Mouse (Mus musculus) CH12.LX (cell line): ENCODE data around the gene Gm11939. TPM values are rescaled to one million over a fixed set of nuclear protein-coding genes. Genes with fewer than 3 reads are reported as not detected.

Source experiments
- DNase-seq: peaks from one replicate; pipeline ENCODE4 v3.0.0-alpha.2; 2013; ENCODE audit errors: extremely low read depth
- H3K27ac ChIP-seq: 2 replicates; pipeline ENCODE4 v1.5.1; 2012; ENCODE audit warnings: low read depth, mild to moderate bottlenecking, control low read depth, moderate library complexity; ENCODE audit not compliant: insufficient read depth
- H3K27me3 ChIP-seq: replicated peaks from 2 replicates; pipeline ENCODE3; 2012; ENCODE audit warnings: inconsistent platforms
- H3K36me3 ChIP-seq, 2 experiments: replicated peaks in 1 of 2; 2 replicates each; pipeline versions ENCODE3 to v1.6.1; 2012; ENCODE audit warnings: inconsistent platforms in 1 of 2, low read length in 1 of 2, mild to moderate bottlenecking in 1 of 2, mixed read lengths in 1 of 2, moderate library complexity in 1 of 2; ENCODE audit not compliant: control insufficient read depth in 1 of 2, insufficient read depth in 1 of 2
- H3K4me1 ChIP-seq, 2 experiments: 2 replicates each; pipeline ENCODE4 v1.6.1; 2012; ENCODE audit warnings: inconsistent platforms in 1 of 2, moderate library complexity in 1 of 2; ENCODE audit not compliant: insufficient read depth in 2 of 2, control insufficient read depth in 1 of 2
- H3K4me2 ChIP-seq: 2 replicates; pipeline ENCODE4 v1.6.1; 2012; ENCODE audit warnings: low read depth, mild to moderate bottlenecking, control low read depth; ENCODE audit not compliant: poor library complexity, insufficient read depth, severe bottlenecking
- H3K4me3 ChIP-seq, 3 experiments: fragments of 150-350 bp in 1 of 3; sonication (generic) in 1 of 3; replicated peaks in 1 of 3; 2 replicates each; pipeline versions ENCODE3 to v1.5.1; 2011 to 2012; ENCODE audit warnings: low read depth in 2 of 3, low read length in 2 of 3, mild to moderate bottlenecking in 2 of 3, moderate library complexity in 2 of 3, control low read depth in 1 of 3, improper control_type of control experiment in 1 of 3, inconsistent platforms in 1 of 3, mixed read lengths in 1 of 3; ENCODE audit not compliant: poor library complexity in 1 of 3
- H3K79me2 ChIP-seq: replicated peaks from 2 replicates; pipeline ENCODE4 v1.6.1; 2012; ENCODE audit warnings: mild to moderate bottlenecking, moderate library complexity; ENCODE audit not compliant: control insufficient read depth, poor library complexity, insufficient read depth, severe bottlenecking; ENCODE audit errors: extremely low read depth
- H3K9ac ChIP-seq: 2 replicates; pipeline ENCODE4 v1.6.1; 2012; ENCODE audit warnings: low read depth, mild to moderate bottlenecking, control low read depth, moderate library complexity; ENCODE audit not compliant: insufficient read depth
- H3K9me3 ChIP-seq: replicated peaks from 2 replicates; pipeline ENCODE3; 2012; ENCODE audit warnings: low read length, inconsistent platforms, mixed read lengths
- BHLHE40 ChIP-seq: IDR thresholded peaks from 2 replicates; pipeline ENCODE4 v1.6.1; 2011; ENCODE audit warnings: mild to moderate bottlenecking, low read depth, low read length, improper control_type of control experiment
- CHD2 ChIP-seq: IDR thresholded peaks from 2 replicates; pipeline ENCODE4 v1.6.1; 2011; ENCODE audit warnings: low read length, improper control_type of control experiment
- ELF1 ChIP-seq: IDR thresholded peaks from 2 replicates; pipeline ENCODE4 v1.6.1; 2014; ENCODE audit warnings: low read depth, mild to moderate bottlenecking, inconsistent platforms, low read length, improper control_type of control experiment
- HCFC1 ChIP-seq: IDR thresholded peaks from 2 replicates; pipeline ENCODE4 v1.6.1; 2012; ENCODE audit warnings: low read depth, mild to moderate bottlenecking, inconsistent platforms, low read length, improper control_type of control experiment
- IRF4 ChIP-seq: IDR thresholded peaks from 2 replicates; pipeline ENCODE4 v1.6.1; 2014; ENCODE audit warnings: low read depth, mild to moderate bottlenecking, inconsistent platforms, low read length, improper control_type of control experiment
- KAT2A ChIP-seq: IDR thresholded peaks from 2 replicates; pipeline ENCODE4 v1.6.1; 2012; ENCODE audit warnings: low read length, improper control_type of control experiment, inconsistent platforms; ENCODE audit not compliant: insufficient replicate concordance
- MAFK ChIP-seq: IDR thresholded peaks from 2 replicates; pipeline ENCODE4 v1.6.1; 2011; ENCODE audit warnings: low read length, improper control_type of control experiment; ENCODE audit not compliant: insufficient replicate concordance
- NELFE ChIP-seq: IDR thresholded peaks from 2 replicates; pipeline ENCODE4 v1.6.1; 2011; ENCODE audit warnings: low read depth, low read length, improper control_type of control experiment
- POLR2A ChIP-seq: IDR thresholded peaks from 2 replicates; pipeline ENCODE4 v1.6.1; 2011; ENCODE audit warnings: low read depth, mild to moderate bottlenecking, improper control_type of control experiment, low read length
- POLR2AphosphoS2 ChIP-seq: IDR thresholded peaks from 2 replicates; pipeline ENCODE4 v1.6.1; 2011; ENCODE audit warnings: low read depth, low read length, improper control_type of control experiment
- RAD21 ChIP-seq: IDR thresholded peaks from 2 replicates; pipeline ENCODE4 v1.6.1; 2011; ENCODE audit warnings: low read depth, mild to moderate bottlenecking, low read length, improper control_type of control experiment, moderate library complexity
- SIN3A ChIP-seq: IDR thresholded peaks from 2 replicates; pipeline ENCODE4 v1.6.1; 2012; ENCODE audit warnings: low read length, improper control_type of control experiment, inconsistent platforms
- TCF12 ChIP-seq: IDR thresholded peaks from 2 replicates; pipeline ENCODE4 v1.6.1; 2014; ENCODE audit warnings: low read depth, mild to moderate bottlenecking, inconsistent platforms, low read length, improper control_type of control experiment
- ZMIZ1 ChIP-seq: IDR thresholded peaks from 2 replicates; pipeline ENCODE4 v1.6.1; 2012; ENCODE audit warnings: low read depth, mild to moderate bottlenecking, inconsistent platforms, low read length, improper control_type of control experiment
- ZNF384 ChIP-seq: IDR thresholded peaks from 2 replicates; pipeline ENCODE4 v1.6.1; 2012; ENCODE audit warnings: low read depth, low read length, improper control_type of control experiment, inconsistent platforms
- dilution Hi-C: fragments of 300-500 bp; cut with MboI; formaldehyde crosslinking; loops from 2 replicates; pipeline ENCODE4 v1.14.3; 2020; ENCODE audit warnings: low sequenced_read_pairs; ENCODE audit not compliant: extremely low pct_unique_long_range_greater_than_20kb, extremely low pct_ligation_motif_present
- in situ Hi-C: fragments of 300-500 bp; cut with MboI; formaldehyde crosslinking; loops from 3 replicates; pipeline ENCODE4 v1.14.3; 2019; ENCODE audit warnings: low sequenced_read_pairs, low pct_ligation_motif_present, low pct_unique_long_range_greater_than_20kb, mixed read lengths
- polyA plus RNA-seq: library from polyadenylated mRNA; unstranded; fragments of >175 nt; gene quantifications from 2 replicates; pipeline ENCODE4 v1.2.1, GENCODE M21; 2012; ENCODE audit warnings: low read depth; ENCODE audit not compliant: insufficient read length
- total RNA-seq, 2 experiments: library from RNA; depleted of rRNA; stranded (reverse); fragments of 300-350 nt in 1 of 2; fragments of >200 nt in 1 of 2; gene quantifications; 2 replicates each; pipeline ENCODE4 v1.2.3; 2012 to 2014

Gm11939 gene
- total and polyA plus RNA-seq, 3 experiments, result not detected

DNA sequence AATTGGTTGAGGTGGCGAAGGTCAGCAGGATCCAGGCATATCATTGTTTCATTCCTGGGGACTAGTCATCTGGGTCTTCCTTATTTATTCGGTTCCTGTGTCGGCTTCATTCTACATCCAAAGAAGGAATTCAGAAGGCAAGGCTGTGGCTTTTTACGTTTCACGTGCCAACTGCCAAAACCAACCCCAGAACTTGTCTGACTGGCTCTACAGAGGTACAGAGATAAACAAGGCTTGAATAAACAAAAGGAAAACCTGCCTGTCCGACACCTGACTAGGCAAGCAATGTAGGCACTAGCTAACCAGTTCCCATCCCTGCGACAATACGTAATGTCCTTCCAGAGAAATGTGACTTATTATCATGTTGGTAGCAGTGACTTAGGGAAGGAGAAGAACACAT is 45.2 kb downstream of the Gm11939 start:
- Histone ChIP-seq H3K79me2 (no peaks in the 10 kb centered on the region), H3K9ac (no peak overlapping the region), H3K4me3 (no peak overlapping the region), H3K27me3 (peaks cover 98% of the 10 kb centered on the region), H3K27ac (no peak overlapping the region), H3K36me3 (no peaks in the 10 kb centered on the region), H3K4me1 (no peaks in the 10 kb centered on the region), H3K4me2 (no peak overlapping the region), H3K9me3 (no peaks in the 10 kb centered on the region)
- no peak for DNase-seq
- dilution Hi-C loops, result no loop called here
- in situ Hi-C loops, result no loop called here
- no peak for TF ChIP-seq POLR2AphosphoS2
- no peak for TF ChIP-seq IRF4
- TF ChIP-seq NELFE, result no peak
- no peak for TF ChIP-seq KAT2A
- no peak for TF ChIP-seq MAFK
- TF ChIP-seq TCF12, result no peak
- no peak for TF ChIP-seq SIN3A
- no peak for TF ChIP-seq HCFC1
- no peak for TF ChIP-seq CHD2
- no peak for TF ChIP-seq POLR2A
- TF ChIP-seq ZNF384, result no peak
- no peak for TF ChIP-seq BHLHE40
- TF ChIP-seq ZMIZ1, result no peak
- TF ChIP-seq ELF1, result no peak
- no peak for TF ChIP-seq RAD21

Other genes starting within 250 kb of the Gm11939 start
Only the 20 nearest of the 35 such genes appear.
- gene Krt23, start 66.3 kb downstream of the Gm11939 start, total RNA-seq (2012; rRNA removed), result not detected in 2 replicates
- gene Krt23, start 66.3 kb downstream of the Gm11939 start, total RNA-seq (2014; rRNA removed), result not detected in 2 replicates
- gene Krt23, start 66.3 kb downstream of the Gm11939 start, polyA plus RNA-seq, result not detected in 2 replicates
- gene Krt39, start 38.1 kb downstream of the Gm11939 start, total RNA-seq (2012; rRNA removed), result not detected in 2 replicates
- gene Krt39, start 38.1 kb downstream of the Gm11939 start, total RNA-seq (2014; rRNA removed), result not detected in 2 replicates
- gene Krt39, start 38.1 kb downstream of the Gm11939 start, polyA plus RNA-seq, result not detected in 2 replicates
- gene Krt40, start 16.3 kb downstream of the Gm11939 start, total RNA-seq (2012; rRNA removed), result not detected in 2 replicates
- not detected in 2 replicates for gene Krt40, start 16.3 kb downstream of the Gm11939 start, total RNA-seq (2014; rRNA removed)
- not detected in 2 replicates for gene Krt40, start 16.3 kb downstream of the Gm11939 start, polyA plus RNA-seq
- not detected in 2 replicates for gene Krtap3-3, start 8.6 kb downstream of the Gm11939 start, total RNA-seq (2012; rRNA removed)
- gene Krtap3-3, start 8.6 kb downstream of the Gm11939 start, total RNA-seq (2014; rRNA removed), result not detected in 2 replicates
- not detected in 2 replicates for gene Krtap3-3, start 8.6 kb downstream of the Gm11939 start, polyA plus RNA-seq
- gene Krtap3-2, start 2.6 kb downstream of the Gm11939 start, total RNA-seq (2012; rRNA removed), result not detected in 2 replicates
- not detected in 2 replicates for gene Krtap3-2, start 2.6 kb downstream of the Gm11939 start, total RNA-seq (2014; rRNA removed)
- not detected in 2 replicates for gene Krtap3-2, start 2.6 kb downstream of the Gm11939 start, polyA plus RNA-seq
- not detected in 2 replicates for gene Krtap3-1, start 7.2 kb upstream of the Gm11939 start, total RNA-seq (2012; rRNA removed)
- gene Krtap3-1, start 7.2 kb upstream of the Gm11939 start, total RNA-seq (2014; rRNA removed), result not detected in 2 replicates
- not detected in 2 replicates for gene Krtap3-1, start 7.2 kb upstream of the Gm11939 start, polyA plus RNA-seq
- gene Krtap1-5, start 21.6 kb upstream of the Gm11939 start, total RNA-seq (2012; rRNA removed), result not detected in 2 replicates
- not detected in 2 replicates for gene Krtap1-5, start 21.6 kb upstream of the Gm11939 start, total RNA-seq (2014; rRNA removed)
- not detected in 2 replicates for gene Krtap1-5, start 21.6 kb upstream of the Gm11939 start, polyA plus RNA-seq
- not detected in 2 replicates for gene Krtap1-4, start 24.2 kb upstream of the Gm11939 start, total RNA-seq (2012; rRNA removed)
- not detected in 2 replicates for gene Krtap1-4, start 24.2 kb upstream of the Gm11939 start, total RNA-seq (2014; rRNA removed)
- gene Krtap1-4, start 24.2 kb upstream of the Gm11939 start, polyA plus RNA-seq, result not detected in 2 replicates
- gene Krtap1-3, start 31.9 kb upstream of the Gm11939 start, total RNA-seq (2012; rRNA removed), result not detected in 2 replicates
- gene Krtap1-3, start 31.9 kb upstream of the Gm11939 start, total RNA-seq (2014; rRNA removed), result not detected in 2 replicates
- not detected in 2 replicates for gene Krtap1-3, start 31.9 kb upstream of the Gm11939 start, polyA plus RNA-seq
- not detected in 2 replicates for gene Krtap9-3, start 38.6 kb upstream of the Gm11939 start, total RNA-seq (2012; rRNA removed)
- gene Krtap9-3, start 38.6 kb upstream of the Gm11939 start, total RNA-seq (2014; rRNA removed), result not detected in 2 replicates
- not detected in 2 replicates for gene Krtap9-3, start 38.6 kb upstream of the Gm11939 start, polyA plus RNA-seq
- not detected in 2 replicates for gene Gm11938, start 43.8 kb upstream of the Gm11939 start, total RNA-seq (2012; rRNA removed)
- gene Gm11938, start 43.8 kb upstream of the Gm11939 start, total RNA-seq (2014; rRNA removed), result not detected in 2 replicates
- gene Gm11938, start 43.8 kb upstream of the Gm11939 start, polyA plus RNA-seq, result not detected in 2 replicates
- gene Gm11937, start 50.7 kb upstream of the Gm11939 start, total RNA-seq (2012; rRNA removed), result not detected in 2 replicates
- not detected in 2 replicates for gene Gm11937, start 50.7 kb upstream of the Gm11939 start, total RNA-seq (2014; rRNA removed)
- not detected in 2 replicates for gene Gm11937, start 50.7 kb upstream of the Gm11939 start, polyA plus RNA-seq
- gene Krtap2-4, start 55.4 kb upstream of the Gm11939 start, total RNA-seq (2012; rRNA removed), result not detected in 2 replicates
- gene Krtap2-4, start 55.4 kb upstream of the Gm11939 start, total RNA-seq (2014; rRNA removed), result not detected in 2 replicates
- gene Krtap2-4, start 55.4 kb upstream of the Gm11939 start, polyA plus RNA-seq, result not detected in 2 replicates
- gene Gm11562, start 61.0 kb upstream of the Gm11939 start, total RNA-seq (2012; rRNA removed), result not detected in 2 replicates
- not detected in 2 replicates for gene Gm11562, start 61.0 kb upstream of the Gm11939 start, total RNA-seq (2014; rRNA removed)
- not detected in 2 replicates for gene Gm11562, start 61.0 kb upstream of the Gm11939 start, polyA plus RNA-seq
- not detected in 2 replicates for gene Krtap4-1, start 68.8 kb upstream of the Gm11939 start, total RNA-seq (2012; rRNA removed)
- not detected in 2 replicates for gene Krtap4-1, start 68.8 kb upstream of the Gm11939 start, total RNA-seq (2014; rRNA removed)
- gene Krtap4-1, start 68.8 kb upstream of the Gm11939 start, polyA plus RNA-seq, result not detected in 2 replicates
- not detected in 2 replicates for gene Krtap4-2, start 75.6 kb upstream of the Gm11939 start, total RNA-seq (2012; rRNA removed)
- not detected in 2 replicates for gene Krtap4-2, start 75.6 kb upstream of the Gm11939 start, total RNA-seq (2014; rRNA removed)
- gene Krtap4-2, start 75.6 kb upstream of the Gm11939 start, polyA plus RNA-seq, result not detected in 2 replicates
- gene Krtap4-7, start 84.6 kb upstream of the Gm11939 start, total RNA-seq (2012; rRNA removed), result not detected in 2 replicates
- not detected in 2 replicates for gene Krtap4-7, start 84.6 kb upstream of the Gm11939 start, total RNA-seq (2014; rRNA removed)
- not detected in 2 replicates for gene Krtap4-7, start 84.6 kb upstream of the Gm11939 start, polyA plus RNA-seq
- gene Gm11555, start 90.8 kb upstream of the Gm11939 start, total RNA-seq (2012; rRNA removed), result not detected in 2 replicates
- gene Gm11555, start 90.8 kb upstream of the Gm11939 start, total RNA-seq (2014; rRNA removed), result not detected in 2 replicates
- gene Gm11555, start 90.8 kb upstream of the Gm11939 start, polyA plus RNA-seq, result not detected in 2 replicates
- not detected in 2 replicates for gene Gm11563, start 99.5 kb upstream of the Gm11939 start, total RNA-seq (2012; rRNA removed)
- gene Gm11563, start 99.5 kb upstream of the Gm11939 start, total RNA-seq (2014; rRNA removed), result not detected in 2 replicates
- not detected in 2 replicates for gene Gm11563, start 99.5 kb upstream of the Gm11939 start, polyA plus RNA-seq
- not detected in 2 replicates for gene Krtap4-6, start 106.5 kb upstream of the Gm11939 start, total RNA-seq (2012; rRNA removed)
- not detected in 2 replicates for gene Krtap4-6, start 106.5 kb upstream of the Gm11939 start, total RNA-seq (2014; rRNA removed)
- not detected in 2 replicates for gene Krtap4-6, start 106.5 kb upstream of the Gm11939 start, polyA plus RNA-seq